Mouse (Mus musculus): ENCODE results near the gene Abca6.
A peak's percentile ranks its signal among the peaks of the same experiment; 100 is the strongest.

- TF ChIP-seq CTCF (IDR thresholded peaks at IDR 0.05) = no peak
- TF ChIP-seq EP300 (IDR thresholded peaks at IDR 0.05) = 0 out of 2 replicates have a peak, but pooled peaks have one; percentile 17
Observed at GRCm38 (mm10) chr11:110244730-110245129, 6.8 kb downstream of the Abca6 start.

All from lung, postnatal 0 days (tissue).